Mouse (Mus musculus) heart, postnatal 4 days (tissue): Measurements from ENCODE around the gene Col18a1. TPM values are rescaled to one million over a fixed set of nuclear protein-coding genes. Genes with fewer than 3 reads are reported as not detected.
"Not testable (repeated sequence)": the region's sequence is repeated elsewhere in the genome, so short reads cannot be mapped to it uniquely, and the experiment has no call there.

Experiments
- DNase-seq: peaks from one replicate; pipeline ENCODE4 v3.0.0; 2021
- total RNA-seq, 2 experiments: library from RNA; stranded (reverse); gene quantifications; 2 replicates each; pipeline ENCODE4 v1.2.3; 2021

Col18a1 gene
- total RNA-seq, 2 experiments from 2014 or later, result 70.4 to 74.9 TPM

DNA sequence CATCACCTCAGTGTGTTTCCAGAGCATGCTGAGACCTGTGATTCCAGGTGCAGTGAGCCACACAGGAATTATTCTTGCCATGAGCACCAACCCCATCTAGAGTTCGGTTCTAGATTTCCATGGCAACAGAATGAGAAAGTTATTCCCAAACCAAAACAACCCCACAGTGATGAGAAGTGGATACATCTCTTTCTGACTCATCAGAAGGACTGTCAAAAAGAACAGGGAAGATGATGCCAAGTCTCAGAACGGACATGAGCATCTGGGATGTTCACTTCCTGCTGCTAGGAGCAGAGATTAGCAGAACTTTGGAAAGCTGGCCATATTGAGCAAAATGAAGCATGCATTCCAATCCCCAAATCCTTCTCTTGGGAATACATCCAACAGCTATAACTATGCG, 13.8 kb upstream of the Col18a1 start:
- DNase-seq, result no peak

DNA sequence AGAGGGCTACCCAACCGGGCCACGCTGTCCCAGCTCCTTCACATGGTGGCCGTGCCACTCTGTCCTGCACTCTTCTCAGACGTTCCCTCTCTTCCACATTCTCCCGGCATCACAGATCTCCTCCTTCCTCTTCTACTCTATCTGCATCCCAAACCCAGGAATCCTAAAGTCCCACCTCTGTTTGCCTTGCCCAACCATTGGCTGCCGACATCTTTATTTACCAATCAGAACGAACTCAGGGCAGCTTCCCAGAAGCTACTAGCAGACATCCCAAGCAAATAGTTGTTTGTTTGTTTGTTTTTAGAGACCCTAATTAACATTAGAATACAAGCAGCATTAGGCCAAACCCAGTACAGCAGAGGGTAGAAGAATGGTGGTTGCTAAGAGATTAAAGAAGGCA, 12.3 kb upstream of the Col18a1 start:
- DNase-seq, result no peak

DNA sequence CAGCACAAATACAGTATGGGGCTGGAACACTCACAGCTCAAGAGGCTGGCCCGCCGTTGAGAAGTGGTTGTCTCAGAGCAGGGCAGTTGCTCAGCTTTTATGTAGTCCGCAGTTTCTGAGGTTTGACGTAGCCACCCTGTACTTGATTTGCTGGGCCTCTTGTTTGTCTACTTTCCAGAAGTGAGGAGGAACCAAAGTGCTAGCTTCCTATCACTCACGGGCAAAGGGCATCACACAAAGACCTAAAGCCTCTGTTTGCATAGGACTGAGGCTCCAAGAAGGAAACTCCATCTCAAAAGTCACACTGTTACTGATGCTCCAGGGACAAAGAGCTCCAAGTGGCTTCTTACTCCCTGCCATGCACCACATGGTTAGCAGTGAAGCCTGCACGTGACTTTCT, 4.1 kb upstream of the Col18a1 start:
- no peak for DNase-seq

DNA sequence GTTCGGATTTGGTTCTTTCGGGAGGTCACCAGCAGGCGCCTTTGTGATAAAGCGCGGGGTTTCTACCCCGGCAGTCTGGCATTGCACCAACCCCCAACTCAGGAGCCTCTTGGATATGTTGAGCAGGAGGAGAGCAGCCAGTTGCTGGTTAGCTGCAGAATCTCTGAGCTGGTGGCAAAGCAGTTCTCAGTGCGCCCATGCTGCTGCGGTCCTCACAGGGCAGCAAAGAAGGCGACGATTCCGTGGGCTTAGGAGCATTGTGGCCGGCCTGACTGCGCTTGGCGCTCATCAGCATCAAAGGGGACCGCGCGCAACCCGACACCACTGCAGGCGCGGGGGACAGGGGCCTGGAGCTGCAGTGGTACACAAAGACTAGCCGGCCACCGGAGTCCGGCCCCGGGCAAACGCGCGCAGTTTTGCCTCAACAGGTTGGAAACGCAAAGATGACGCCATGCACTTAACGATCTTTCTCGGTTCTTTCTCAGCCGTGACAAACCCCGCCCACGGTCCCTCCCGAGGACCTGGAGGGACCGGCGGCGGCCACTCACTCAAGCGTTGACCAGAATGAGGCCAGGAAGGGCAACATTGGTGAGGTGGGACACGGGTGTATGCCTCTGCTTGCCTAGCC, 916 bp downstream of the Col18a1 start:
- peak; percentile 45 for DNase-seq

DNA sequence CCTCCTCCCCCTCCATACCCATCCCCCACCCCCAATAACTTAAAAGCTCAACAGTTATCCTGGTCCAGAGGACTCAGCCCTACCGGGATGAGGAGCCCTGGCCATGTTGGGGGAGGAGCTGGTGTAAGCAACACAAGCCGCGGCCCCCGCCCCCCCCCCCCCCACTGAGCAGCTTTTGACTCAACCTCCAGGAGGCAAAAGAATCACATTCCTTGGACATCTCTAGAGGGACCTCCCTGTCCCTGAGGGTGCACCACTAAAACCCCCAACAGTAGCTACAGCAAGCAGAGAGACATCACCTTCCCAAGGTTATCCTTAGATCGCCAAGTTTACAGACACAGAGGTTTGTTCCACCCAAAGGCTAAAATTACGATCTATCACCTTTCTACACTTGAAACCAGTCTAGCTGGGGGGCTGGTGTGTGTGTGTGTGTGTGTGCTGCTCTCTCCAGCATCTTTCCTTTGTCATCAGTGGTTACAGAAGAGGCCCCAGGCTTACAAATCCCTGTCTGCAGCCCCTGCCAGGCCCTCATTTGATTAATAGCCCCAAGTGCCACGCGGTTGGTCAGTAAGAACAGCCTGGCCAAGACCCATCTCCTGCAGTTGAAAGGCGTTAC, 1.8 kb downstream of the Col18a1 start:
- no peak for DNase-seq

DNA sequence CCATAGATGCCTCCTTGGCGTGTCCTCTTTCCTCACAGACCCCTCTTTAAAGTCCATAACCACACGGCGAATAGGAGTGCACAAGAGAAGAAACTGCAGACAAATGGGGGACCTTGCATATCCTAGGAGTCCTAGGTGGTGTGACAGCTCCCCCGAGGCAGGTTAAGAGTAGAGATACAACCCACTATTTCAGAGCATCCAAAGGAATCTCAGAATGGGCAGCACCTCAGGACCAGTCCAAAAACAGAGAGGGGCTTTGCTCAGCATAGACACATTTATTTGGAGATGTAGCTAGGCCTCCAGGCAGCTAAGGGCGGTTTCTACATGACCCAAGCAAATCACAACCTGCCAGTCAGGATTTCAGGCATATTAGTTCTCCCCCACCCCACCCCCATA, 2.3 kb downstream of the Col18a1 start:
- DNase-seq, result no peak

DNA sequence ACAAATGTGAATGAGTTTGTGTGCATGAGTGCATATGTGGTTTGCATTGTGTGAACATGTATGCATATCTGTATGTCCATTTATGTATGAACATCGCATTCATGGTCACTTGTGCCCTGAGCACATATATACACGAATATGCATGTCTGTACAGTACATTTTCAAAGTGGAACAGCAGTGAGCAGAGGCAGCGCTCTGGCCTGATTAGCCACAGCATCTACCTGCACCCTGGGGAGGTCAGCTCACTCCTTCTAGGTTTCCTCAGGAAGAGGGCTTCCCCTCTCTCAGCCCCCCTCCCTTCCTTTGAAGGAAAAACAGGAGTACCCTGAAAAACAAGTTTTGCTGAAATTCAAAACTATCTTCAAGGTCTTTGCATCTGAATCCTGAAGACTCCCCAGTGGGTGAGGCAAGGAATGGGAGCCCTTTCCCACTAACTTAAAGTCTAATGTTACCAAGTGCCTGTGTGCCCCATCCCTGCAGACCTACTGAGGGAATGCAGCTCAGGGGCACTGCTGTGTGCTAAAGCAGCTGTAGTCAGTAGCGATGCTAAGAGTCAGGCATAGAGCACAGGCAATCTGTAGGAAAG, 2.9 kb downstream of the Col18a1 start:
- no peak for DNase-seq

DNA sequence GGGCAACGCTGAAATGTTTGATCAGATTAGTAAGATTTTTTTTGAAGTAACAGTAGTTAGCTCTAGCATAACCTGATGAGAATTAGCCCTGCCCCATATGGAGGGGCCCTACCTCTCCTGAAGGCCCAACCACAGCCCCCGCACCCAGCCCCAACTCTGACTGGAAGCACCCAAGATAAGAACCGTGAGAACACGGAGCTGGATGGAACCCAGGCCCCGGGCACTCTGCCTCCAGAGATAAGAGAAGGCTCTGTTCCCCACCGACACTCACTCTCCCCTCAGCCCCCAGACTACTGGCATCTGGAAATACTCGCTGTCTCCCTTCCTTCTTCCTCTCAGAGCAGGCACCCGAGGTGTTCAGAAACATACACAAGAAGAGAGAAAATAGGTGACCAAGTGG, 6.8 kb downstream of the Col18a1 start:
- peak; percentile 53 for DNase-seq

DNA sequence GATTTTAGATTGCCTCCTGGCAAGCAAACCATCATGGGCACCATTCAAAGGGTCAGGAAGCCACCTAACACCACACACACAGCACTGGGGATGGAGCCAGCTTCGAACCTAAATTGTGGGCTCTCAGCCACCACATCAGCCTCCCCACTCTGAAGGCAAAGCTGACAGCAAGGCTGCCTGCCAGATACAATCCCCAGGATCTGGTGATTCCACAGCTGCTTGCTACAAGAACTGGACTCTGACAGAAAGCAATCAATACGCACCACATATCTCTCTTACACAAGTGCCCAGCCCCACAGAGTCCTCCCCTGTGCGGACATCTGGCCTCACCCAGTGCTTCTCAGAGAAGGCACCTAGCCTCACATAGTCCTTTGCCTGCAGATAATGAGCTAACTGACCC, 7.4 kb downstream of the Col18a1 start:
- DNase-seq, result peak; percentile 29

DNA sequence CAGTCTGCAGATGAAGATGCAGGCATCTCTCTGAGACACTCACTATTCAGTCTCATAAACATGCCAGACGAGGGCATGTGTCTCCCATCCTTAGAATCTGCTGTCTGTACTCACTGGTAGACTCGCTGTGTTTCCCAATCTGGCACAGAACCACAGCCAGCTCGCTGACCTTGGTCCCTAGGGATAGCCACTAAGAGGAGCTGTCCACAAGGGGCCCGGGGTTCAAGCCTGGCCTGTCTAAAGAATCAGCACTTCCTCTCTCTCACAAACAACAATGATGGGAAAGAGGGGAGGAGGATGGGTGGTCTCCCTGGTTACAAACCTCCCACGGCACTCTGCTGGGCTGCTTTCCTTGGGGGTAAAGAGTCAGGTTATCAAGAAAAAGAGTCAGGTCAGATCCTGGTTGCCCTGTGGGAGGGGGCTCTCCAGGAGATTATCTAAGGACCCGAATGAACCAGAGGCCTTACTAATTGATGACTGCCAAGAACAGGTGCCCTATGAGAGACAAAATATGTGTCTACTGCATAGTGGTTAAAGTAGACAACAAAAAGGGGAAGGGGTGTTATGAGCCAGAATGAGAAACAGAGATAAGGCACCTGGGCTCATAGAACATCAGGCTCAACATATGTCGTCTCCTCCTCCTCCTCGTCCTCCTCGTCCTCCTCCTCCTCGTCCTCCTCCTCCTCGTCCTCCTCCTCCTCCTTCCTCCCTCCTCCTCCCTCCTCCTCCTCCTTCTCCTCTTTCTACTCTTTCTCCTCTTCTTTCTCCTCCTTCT, 8.9 kb downstream of the Col18a1 start:
- DNase-seq, result no peak

DNA sequence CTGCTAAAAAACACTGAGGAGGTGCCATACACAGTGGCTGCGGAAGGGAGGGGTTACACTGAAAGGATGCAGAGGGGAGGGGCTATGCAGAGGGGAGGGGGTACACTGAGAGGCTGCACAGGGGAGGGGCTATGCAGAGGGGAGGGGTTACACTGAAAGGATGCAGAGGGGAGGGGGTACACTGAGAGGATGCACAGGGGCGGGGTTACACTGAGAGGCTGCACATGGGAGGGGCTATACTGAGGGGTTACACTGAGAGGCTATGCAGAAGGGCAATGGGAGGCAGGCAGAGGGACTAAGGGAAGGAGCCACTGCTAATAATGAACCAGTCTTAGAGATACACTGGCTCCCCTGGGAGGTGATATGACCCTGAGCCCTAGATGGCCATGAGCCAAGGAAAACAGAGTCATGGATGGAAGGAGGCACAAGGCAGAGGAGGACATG, 14.1 kb downstream of the Col18a1 start:
- no peak for DNase-seq

DNA sequence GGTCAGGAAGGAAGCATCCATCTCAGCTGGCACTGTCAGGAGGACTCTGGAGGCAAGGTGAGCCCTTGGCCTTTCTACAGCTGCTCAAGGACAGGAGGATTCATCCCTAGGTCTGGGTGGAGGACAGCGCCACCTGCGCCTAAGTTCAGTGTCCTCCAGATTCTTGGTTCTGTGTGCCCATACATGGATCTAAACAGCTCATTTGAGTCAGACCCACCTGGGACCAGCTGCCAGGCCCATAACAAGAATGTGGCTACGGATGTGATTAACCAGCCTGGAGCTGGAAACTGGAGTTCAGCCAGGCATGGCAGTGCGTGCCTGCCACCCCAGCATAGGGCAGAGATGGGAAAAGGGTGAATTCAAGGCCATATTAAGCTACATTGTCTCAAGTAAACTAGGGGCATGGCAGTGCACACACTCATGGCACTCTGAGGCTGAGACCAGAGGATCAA, 14.8 kb downstream of the Col18a1 start:
- DNase-seq, result no peak

DNA sequence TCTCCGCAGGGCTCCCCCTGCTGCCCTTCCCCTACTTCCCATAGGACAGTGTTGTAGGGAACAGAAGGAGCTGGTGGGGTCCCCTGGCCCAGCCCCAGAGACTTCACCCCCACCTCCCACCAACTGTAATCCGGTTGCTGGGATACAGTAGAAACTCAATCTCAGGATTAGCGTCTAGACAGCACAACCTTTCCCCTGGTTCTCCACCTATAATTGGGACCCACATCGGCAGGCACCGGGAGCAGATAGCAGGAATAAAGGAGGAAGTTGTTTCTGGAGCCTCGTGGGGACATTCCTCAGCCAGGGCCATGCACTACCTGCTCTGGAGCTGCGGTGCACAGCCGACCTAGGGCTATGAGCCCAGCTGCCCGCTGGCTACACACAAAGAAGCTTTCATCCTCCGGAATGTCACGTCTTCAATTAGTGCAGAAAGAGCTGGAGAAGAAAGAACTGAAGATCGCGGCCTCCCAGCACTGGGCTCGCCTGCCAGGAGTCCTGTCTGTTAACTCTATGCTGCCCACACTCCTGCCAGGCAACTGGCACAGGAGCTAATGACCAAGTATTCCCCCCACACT, 15.3 kb downstream of the Col18a1 start:
- no peak for DNase-seq

DNA sequence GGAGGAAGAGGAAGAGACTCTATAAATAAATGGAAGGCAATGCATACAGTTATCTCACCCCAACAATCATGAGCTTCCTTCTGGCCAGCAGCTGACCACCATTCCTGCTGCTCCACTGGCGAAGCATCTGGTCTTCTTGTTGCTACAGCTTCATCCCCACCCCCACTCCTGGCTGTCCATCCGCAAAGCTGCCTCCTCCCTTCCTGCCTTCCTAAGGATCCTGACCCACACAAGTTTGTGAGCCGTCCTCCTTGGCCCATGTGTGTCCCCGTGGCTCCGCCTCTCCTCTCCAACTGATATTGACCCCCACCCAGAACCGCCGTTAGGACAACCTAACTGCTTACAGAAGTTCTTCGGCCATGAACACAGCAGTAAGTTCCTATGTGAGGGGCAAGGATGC, 16.3 kb downstream of the Col18a1 start:
- DNase-seq, result peak; percentile 55

DNA sequence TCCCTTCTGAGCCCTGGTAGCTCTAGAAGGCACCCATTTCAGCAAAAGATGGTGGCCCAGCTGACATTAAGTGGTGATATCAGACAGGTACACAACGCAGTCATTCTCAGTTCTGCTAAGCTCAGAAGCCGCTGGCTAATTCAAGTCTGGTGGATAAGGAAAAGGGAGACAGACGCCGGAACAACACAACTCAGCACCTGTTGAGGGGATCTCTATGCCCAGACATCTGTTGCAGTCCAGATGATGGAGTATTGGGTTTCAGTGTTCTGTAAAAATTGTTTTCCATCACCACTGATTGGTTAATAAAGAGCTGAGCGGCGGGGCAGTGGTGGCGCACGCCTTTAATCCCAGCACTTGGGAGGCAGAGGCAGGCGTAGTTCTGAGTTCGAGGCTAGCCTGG, 18.8 kb downstream of the Col18a1 start:
- no peak for DNase-seq

DNA sequence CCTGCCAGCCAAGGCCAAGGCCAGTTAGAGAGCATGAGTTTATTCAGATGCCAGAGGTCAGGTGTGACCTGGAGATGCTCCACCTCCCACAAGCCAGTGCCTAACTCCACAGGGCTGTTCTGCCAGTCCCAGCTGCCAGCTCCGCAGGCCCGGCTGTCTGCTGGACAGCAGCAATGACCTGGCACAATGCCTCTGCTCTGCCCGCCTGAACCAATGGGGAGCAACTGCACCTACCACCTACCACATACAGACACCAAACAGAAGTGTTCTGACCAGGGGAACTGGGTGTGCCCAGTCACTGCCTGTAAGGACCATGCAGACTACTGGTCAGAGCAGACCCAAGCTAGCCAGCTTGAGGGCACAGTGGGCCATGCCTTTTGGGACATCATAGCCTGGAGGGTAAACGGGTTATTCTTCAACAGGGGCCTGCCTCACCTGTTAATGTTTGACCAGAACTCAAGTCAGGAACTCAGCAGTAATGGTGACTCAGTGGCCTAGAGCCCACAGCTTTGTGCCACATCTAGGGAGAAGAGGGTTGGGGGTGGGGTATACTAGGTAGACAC, 19.4 kb downstream of the Col18a1 start:
- DNase-seq, result peak; percentile 60

DNA sequence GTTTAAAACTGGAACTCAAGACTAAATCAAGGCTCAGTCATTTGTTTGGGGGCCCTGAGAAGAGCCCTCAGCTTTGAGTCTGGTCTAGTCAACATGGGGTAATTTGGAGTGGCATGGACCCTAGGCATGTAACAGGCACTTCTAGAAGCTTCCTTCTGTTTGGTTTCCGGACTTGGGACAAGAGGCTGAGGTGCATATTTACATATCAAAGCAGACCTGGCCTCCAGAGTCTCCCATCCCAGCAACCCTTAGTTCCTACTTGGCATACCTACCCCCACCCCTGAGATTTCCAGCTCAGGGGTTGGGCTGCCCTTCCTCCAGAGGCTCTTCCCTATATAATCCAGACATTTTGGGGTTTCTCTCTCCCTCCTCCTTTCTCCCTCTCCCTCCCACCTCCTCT, 20.4 kb downstream of the Col18a1 start:
- DNase-seq, result no peak

DNA sequence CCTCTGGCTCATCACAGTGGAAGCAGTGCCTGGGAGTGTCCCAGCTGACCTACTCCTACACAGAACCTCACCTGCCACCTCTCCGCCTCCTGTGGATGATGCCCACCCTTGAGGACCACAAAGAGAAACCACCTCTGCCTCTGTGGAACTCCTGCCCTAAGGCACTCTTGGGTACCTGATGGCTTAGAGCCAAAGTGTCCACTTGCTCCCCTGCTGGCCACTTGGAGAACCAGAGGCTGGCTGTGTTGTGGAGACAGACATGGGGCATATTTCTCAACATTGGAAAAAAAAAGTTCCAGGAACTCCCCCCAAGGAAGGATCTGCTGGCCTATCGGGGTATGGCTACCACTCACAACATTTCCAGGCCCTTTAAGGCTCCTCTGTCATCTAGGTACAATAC, 22.0 kb downstream of the Col18a1 start:
- peak; percentile 47 for DNase-seq

DNA sequence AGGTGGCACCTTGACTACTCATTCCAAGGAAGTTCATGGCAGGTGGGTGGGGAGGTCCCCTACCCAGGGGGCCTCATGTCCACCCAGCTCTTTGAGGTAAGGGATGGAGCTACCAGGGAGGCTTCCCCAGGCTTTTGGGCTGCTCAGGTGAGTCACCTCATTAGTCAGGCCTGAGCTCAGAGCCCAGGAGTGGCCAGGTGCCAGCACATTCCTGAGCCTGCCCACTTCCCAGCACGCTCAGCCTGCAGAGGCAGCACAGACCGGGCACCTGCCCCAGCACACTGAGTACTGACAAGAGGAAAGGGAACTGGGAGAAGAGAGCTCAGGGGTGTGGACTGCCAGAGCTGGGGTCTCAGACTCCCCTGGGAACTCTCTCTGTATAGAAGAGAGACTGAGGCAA, 24.0 kb downstream of the Col18a1 start:
- no peak for DNase-seq

DNA sequence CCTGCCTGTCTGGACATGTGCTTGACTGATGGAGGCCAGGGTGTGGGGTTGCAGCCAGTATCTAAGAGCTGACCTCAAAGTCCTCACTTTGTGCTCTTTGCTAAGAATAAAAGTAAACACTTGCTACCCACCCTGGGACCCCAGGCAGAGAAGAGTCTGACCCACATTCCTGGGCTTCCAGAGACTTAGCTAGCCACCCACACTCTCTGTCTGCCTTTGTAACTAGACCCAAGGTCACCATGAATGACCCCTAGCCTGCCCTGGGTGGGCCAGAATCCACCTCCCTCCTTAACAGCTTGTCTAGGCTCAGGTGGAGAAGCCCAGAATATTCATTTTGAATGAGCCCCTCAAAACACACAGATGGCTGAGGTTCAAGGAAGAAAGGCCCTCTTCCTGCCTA, 28.0 kb downstream of the Col18a1 start:
- DNase-seq, result no peak

DNA sequence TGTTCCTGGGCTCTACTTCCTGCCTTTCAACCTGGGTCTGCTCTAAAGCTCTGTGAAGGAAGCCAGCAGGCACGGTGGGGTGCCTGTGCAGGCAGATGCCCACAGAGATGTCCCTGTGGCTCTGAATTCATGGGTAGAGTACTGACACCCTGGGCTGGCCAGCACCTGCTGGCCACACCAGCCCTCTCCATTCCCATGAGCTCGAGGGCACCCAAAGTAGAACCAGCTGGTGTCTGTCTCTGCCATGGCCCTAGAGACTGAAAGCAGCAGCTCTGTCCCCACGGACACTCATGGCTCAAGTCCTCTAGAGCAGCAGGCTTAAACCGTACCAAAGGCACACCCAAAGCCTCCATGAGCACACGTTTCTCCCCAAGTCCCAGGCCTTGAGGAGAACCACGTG, 30.1 kb downstream of the Col18a1 start:
- no peak for DNase-seq

DNA sequence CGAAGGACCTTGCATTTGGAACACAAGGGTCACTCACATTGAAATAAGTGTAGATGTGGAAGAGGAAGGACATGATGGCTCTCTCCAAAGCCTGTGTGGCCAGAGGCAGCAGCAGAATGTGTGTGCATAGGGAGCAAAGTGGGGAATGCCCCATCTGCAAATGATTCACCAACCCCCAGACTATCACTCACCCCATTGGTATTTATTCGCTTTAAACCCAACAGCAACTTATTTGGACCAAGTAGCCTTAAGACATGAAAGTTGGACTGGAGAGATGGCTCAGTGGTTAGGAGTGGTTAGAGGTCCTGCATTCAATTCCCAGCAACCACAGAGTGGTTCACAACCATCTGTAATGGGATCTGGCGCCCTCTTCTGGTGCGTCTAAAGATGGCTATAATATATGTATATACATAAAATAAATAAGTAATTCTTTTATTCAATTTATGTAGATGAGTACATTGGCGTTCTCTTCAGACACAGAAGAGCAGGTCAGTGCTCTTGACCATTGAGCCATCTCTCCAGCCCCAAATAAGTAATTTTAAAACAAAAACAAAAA, 31.0 kb downstream of the Col18a1 start:
- no peak for DNase-seq

DNA sequence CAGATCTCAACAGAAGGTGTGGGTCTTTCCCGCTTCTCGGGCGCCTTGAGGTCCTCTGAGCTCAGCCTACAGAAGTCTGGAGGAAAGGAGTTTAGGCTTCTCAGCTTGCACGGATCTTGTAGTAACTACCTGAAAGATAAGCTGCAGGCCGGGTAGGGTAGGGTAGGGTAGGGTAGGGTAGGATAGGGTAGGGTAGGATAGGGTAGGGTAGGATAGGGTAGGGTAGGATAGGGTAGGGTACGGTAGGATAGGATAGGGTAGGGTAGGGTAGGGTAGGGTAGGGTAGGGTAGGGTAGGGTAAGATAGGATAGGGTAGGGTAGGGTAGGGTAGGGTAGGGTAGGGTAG, 31.6 kb downstream of the Col18a1 start:
- not testable (repeated sequence) for DNase-seq
